Mouse (Mus musculus) retina, postnatal 1 day (tissue): ENCODE results near the gene Recql.
A peak's percentile ranks its signal among the peaks of the same experiment; 100 is the strongest.

Experiments used
- DNase-seq: peaks from one replicate; pipeline ENCODE4 v3.0.0-alpha.2; 2012

Recql gene

DNA sequence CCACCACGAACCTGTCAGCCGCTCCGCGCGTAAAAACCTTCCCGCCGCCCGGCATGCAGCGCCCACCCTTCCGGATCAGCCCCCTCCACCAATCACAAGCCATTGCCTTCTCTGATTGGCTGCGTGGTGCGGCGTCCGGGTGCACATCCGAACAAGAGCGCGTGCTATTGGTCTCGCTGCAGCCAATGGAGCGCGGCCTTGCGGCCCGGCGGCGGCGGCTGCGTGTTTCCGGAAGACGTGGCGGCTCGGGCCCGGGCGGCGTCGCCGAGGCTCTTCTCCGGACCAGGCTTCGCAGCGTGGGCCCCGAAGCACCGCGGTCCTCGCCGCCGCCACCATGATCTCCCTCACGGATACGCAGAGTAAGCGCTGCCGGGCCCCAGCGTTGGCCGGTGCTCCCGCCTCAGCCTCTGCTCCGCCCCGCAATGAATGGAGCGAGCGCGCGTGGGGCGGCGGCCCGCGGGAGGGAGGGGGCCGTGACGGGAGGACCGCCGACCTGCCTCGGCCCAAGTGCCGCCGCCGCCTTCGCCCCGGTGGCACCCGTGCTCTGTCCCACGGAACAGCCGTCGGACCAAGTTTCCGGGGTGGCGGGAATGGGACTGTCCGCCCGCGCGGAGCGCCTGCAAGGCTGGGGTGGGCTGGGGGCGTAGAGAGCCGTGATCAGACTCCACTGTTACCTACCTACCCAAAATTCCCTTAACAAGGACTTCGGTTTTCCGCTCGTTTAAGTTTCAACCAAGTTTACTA lies at the start of gene Recql, which contains the start of gene Golt1b:
TSS of gene Recql (minus strand) at position 77 of the 744 bp plus-strand sequence.
TSS of gene Golt1b (plus strand) at position 211 of the 744 bp plus-strand sequence.
- peak; percentile 99 for DNase-seq

DNA sequence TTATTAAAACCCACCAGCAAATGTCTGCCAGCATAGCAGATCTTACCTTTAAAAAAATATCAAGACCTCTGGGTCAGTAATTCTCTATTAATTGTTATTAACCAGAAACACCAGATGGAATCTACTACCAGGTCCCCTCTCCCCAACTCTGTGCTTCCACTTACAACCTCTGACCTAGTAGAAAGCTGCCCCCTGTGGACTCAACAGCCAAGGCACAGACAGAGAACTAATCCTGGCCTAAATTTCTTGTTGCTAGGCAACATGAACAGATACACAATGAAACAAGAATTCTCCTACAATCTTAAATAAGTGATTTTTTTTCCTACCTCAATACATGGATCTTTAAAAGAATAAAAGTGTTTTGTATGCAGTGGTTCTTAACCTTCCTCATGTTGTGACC lies 42.2 kb upstream of the Recql start:
- DNase-seq: peak; percentile 61

DNA sequence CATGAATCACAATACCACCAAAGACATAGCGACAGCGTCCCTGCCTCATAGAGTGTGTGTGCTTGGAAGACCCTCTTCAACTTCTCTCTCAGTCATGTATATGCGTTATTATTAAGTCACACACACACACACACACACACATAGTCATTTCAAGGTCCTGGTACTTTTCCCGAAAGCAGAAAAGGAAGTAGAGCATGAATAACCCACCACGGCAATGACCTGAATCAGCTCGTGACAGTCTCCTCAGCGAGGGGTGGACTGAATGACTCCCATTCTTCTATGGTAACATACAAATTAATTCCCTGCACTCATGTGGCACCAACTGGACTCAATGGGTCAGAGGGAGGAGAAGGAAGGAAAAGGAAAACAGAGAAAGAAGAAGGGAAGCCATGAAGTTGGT lies 38.1 kb upstream of the Recql start:
- peak; percentile 86 for DNase-seq

DNA sequence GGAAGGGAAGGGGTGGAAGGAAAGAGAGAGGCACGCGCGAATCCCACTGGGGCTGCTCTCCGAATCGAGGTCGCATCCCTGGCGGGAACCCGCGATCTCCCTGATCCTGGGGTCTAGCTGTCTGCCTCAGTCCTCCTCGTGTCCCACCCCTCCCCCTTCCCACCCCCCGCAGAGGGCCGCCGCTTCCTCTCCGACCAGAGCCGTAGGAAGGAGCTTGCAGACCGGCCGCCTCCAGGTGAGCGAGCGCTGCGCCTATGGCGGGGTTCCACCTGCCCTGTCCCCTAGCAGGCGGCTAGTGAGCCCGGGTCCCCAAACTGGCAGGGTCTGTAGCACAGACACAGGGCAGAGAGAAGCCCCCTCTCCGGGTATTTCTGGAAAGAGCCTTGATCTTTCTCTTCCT lies 27.7 kb upstream of the Recql start:
- DNase-seq: peak; percentile 37

DNA sequence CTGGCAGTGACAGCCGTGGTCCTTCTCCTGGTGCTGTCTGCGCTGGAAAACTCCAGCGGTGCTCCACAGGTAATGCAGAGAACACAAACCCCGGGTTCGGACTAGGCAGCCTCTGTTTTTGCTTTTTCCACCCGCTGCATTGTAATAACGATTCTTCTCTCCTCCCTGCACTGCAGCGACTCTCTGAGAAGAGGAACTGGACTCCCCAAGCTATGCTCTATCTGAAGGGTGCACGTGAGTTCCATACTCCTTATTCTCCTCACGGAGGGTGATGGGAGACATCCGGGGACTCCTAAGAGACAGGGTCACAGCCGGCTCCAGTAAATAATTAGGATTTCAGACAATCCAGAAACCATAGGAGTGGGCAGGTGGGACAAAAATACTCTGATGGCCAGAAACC lies 27.0 kb upstream of the Recql start:
- peak; percentile 8 for DNase-seq

DNA sequence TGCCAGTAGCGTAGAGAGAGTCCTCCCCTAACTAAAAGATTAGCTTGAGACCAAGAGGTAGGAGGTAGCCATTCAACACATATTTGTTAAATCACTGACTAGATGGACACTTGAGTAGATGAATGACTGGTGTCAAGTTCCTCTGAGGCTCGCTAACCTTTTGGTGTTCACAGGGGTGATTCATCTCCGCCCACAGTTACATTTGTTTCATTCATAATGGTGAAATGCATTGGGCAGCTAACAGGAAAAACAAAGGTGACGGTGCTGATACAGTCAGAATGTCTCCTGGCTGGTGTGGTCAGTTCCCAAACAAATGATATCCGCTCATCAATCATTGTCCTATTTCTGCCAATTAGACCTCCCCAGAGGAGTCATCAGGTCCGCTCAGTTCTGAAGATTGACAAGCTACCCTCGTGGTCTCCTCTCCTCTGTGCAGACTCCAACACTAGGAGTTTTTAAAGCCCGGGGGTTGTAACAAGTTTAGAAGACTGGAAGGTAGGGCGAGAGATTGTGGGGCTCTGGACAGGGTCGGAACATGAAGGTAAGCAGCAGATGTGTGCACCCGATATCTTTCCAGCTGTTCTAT lies 26.1 kb upstream of the Recql start, which contains the start of gene Spx:
TSS of gene Spx (plus strand) at position 536 of the 586 bp plus-strand sequence.
- DNase-seq: no peak

DNA sequence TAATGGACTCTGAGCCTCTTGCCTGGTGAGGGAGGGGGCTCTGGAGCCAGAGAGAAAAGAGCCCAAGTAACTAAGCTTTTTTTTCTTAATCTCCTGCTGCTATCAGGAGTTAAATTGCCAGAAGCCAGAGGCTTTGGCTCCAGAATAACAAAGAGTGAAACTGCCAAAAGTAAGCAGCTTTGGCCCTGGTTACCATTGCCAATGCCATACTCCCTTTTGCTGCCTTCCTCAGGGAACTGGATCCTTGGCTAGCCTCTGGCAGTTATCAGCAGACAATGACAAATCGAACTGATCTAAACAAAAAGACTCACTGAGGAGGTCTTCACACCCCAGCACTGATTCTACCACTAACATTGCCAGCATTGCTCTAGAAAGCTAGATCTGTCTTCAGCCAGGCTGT lies 24.3 kb upstream of the Recql start:
- no peak for DNase-seq

DNA sequence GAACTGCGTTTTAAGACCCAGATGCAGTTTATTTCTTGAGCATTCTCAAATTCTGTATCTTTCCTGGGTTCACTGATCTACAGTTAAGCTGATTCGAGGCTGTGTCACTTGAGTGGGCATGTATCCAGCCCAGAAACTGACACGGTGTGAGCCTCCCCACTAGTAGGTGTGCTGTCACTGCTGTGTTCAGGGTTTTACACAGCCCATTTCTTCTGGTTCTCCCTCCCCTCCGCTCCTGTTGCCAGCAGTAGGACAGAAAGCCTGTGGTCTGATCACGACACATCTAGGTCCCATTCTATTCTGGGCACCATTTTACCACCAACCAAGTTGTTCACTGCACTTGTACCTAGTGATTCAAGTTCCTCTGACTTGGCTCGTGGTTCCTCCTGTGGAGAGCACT lies 8.9 kb upstream of the Recql start:
- no peak for DNase-seq

DNA sequence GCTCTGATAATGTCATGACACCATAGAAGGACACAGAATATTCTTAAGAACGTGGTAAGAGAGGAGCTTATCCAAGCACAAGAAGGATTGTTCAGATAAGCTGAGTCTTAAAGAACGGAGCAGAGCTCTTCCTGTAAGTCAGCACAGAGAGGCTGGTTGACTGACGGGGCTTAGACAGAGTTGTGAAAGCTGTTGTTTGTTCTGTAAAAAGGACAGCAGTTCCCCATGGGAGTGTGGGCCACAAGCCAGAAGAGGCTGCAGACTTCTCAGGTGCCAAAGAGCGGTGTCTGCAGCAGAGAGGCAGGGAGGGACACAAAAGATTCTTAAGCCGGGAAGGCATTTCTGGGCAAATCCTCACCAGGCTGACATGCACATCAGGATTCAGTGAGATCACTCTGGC lies 7.8 kb upstream of the Recql start:
- DNase-seq: no peak

DNA sequence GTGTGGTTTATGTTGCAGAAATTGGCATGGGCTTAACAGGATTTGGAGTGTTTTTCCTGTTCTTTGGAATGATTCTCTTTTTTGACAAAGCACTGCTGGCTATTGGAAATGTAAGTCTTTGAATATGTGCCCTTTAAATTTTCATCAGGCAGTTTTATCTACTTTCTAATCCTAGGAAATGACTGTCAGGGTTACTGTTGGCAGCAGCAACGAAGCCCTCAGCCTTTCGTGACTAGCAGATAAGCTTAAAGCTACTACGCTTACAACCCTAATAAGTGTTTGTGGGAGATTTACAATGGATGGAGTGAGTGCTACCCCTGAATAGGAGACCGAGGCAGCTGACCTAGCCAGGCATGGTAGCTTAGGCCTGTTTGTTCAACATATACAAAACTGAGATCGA lies 5.4 kb upstream of the Recql start:
- no peak for DNase-seq

DNA sequence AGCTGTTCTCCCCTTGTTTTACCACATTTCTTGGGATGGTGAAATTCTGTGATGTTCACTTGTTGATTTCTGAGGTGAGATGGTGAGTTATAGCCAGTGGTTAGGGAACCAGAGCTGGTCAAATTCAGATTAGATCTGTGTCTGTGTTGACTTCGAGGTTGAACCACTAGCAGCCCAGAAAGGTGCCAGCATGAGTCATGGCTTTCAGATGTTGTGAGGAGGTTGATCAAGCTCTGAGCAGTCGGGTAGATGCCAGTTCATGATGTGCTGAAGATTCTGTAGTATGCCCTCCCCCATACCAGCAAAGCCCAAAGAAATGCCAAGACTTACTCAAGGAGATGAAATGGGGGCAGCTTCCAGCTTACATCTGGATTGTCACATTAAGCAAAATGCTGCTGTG lies 2.2 kb upstream of the Recql start:
- no peak for DNase-seq

DNA sequence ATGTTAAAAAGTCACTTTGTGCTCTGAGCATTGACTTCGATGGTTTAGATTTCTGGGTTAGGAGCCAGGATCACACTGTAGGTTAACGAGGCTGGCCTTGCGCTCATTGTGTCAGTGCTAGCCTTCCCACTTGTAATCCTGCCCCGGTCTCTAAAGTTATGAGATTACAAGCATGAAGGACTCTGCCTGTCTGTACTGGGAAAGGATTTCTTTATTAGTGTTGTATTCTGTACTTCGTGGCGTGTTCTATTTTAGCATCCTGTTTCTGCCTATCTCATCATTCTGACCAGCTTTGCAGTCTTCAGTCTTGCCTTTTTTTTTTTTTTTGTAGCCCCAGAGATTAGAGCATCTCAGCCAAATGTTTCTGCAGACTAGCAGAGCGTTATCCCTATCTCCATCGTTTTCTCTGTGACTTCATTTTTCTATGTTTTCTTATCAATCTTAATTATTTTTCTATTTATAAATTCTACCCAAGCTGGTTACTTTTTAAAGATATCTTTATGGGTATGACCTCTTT lies 926 bp upstream of the Recql start:
- no peak for DNase-seq

DNA sequence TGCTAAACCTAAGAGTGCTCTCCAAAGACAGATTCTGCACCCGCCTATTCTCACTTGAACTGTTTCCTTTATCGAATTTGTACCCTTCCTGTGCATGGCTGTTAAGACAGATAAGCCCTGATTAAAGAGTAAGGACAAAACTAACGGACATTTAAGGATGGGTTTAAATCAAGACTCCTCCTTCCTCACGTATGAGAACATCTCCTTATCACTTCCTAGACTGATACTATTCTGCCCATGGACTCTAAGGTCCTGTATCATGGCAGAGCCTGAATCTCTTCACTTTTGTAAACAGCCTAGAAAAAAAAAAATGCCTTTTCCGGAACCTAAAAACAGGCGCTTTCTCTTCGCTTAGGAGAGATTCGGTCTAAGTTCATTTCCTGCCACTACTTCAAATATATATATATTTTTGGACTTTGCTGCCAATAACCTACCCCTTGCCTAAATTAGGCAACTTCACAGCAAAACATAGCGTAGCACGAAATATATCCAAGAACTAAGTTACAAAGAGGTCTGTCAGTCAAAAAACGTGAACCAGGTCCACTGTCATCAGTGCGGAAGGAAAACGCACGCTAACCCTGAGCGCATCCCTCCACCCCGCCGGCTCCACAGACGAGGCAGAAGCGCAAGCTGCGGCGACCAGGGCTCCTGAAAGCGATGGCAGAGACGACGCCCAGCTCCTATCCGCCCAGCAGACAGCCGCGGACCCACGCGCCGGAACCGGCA lies 439 bp downstream of the Recql start:
- DNase-seq: peak; percentile 3

DNA sequence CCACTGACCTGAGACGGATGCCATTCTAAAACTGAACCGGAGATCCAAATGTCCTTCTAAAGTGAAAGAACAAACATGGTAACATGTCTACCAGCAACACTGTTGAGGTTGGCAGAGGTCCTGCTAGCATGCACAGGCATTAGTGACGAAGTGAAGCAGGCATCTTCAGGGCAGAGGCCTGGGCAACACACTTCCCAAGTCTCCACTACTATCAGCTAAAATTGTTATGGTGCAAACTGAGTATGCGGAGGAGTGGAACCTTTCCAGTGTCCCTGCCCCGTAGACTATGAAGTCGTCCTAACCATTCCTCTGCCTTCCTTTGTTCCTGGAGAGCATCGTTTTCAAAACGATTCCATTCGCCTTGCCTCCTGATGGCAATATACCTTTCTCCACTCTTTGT lies 2.4 kb downstream of the Recql start:
- DNase-seq: no peak

DNA sequence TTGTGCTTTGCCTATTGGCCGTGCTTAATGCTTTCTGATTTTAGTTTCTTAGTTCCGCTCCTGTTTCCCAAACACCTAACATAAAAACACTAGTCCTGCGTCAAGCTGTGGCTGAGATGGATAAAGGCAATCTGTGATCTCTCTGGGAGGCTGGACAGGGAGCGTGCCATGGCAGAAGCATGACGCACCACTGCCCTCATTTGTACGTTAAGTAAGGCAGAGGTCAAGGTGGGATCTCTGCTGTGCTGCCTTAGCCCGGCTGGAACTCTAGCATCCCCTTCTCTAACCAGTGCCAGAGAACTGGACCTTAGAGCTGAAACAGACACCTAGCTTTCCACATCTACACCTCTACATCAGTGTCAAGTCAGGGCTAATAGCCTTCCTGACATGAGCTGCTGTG lies 5.3 kb downstream of the Recql start:
- DNase-seq: no peak

DNA sequence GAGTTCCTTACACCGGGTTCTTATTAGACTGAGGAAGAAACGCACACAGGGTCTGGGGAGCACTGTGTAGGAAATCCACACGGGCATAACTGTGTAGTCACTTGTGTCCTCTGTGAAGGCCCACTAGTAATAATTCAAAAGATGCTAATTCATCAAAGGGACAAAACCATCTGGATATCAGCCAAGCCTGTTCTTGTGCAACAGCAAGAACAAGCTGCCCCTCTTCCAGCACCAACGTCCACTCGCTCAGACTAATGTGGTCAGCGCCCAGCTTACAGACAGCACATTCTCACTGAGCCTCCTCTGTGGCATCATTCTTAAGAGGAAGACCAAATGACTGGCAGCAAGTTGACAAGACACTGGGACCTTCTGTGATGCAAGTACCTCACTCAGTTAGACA lies 6.9 kb downstream of the Recql start:
- DNase-seq: no peak

DNA sequence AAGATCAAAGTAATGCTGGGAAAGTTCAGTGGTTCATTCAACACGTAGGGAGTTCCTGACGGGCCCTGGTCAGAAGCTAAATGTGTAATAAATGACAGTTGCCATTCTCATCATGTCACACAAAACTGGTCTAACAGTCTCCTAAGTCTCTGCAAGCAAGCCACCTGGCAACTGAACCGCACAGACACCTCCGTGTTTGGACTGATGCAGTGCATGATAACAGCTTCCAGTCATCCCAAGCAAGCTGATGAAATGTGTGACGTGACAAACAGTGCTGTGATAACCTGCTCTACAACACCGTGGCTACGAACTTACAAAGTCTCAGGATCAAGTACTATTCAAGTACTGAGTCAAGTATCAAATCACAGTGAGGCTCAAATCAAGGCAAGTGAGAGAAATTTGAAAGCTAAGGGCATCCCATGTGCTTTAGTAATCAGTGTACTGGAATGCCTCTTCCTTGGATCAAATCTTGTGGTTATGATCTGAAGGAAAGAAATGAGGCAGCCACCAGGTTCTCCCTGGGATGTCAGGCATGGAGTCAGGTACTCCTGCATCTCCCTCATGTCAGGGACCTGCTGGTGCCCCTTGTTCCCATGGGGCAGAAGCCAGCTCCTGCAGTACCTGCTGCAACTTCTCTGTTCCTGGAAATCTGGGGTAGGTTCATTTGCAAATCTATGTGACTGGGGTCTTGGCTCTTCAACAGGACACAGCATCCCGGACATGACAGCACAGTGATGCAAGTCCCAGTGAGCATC lies 8.1 kb downstream of the Recql start:
- DNase-seq: no peak

DNA sequence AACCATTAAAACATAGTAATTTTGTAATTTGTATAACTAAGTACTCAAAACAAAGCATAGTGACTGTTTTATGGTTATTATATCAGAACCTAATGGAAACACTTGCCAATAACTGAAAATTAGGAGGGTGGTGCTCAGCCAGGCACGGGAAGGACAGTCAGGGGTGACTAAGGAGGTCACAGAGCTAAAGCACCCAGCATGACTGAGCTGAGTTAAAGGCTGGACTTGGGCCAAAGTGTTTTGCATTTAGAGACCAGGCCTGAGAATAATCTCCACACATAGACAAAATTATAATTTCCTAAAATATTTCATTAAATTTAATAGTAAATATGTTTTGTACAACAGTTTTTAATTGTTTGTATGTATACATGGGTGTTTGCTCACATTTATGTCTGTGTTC lies 9.8 kb downstream of the Recql start:
- DNase-seq: no peak

DNA sequence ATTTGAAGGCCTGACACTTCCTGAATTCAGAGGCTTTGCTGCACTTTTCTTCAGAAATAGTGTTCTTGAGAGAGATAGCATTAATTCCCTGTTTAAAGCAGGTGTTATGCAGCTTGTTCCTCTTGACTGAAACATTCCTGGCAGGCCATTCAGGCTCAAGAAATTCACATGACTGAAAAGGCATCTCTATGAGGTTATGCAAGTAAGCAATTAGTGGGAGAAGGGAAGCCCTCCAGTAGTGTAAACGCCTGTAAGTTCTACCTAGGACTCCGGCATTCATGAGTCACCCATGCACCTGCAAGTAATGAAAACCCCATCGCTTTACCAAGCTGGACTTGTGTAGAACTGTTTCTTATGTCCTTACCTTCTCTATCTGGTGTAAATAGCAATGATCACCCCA lies 17.3 kb downstream of the Recql start:
- DNase-seq: no peak

DNA sequence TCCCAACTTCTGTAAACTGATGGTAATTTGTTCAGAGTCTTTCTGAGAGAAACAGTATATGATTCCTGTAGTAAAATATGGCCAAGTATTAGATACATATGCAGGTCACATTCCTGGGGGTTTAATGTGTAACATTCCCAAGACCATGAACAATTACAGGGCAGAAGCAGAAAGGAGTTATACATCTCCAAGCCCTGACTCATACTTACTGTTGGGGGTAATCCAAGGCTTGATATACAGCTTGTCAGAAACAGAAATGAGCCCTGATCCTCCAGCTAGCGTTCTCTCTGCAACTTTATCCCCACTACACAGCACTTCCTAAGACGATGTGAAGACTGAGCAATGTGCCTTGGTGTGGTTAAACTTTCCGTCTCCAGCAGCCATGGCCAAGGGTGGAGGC lies 19.3 kb downstream of the Recql start:
- DNase-seq: no peak

DNA sequence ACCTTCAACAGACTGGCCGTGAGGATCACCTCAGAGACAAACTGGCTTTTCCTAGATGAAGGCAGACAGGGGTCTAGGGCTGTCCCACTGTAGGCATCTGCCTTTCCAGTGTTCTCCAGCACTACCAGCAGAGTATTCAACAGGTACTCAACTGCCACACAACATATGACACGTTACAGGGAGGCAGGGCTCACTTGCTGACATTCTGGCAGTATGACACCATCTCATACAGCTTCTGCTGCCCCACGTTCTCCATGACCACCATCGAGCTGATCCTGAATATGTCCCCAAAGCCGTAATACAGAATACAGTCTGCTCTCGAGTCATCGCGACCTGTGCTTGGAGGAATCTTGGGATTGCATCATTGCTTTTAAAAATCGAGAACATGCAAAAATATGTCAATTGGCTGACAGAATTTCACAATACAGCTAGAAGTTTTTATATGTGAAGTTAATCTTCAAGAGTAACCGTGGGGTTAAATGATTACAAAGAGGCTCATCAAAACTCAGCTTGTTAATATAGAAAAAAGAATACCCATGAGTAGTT lies 20.3 kb downstream of the Recql start:
- no peak for DNase-seq

DNA sequence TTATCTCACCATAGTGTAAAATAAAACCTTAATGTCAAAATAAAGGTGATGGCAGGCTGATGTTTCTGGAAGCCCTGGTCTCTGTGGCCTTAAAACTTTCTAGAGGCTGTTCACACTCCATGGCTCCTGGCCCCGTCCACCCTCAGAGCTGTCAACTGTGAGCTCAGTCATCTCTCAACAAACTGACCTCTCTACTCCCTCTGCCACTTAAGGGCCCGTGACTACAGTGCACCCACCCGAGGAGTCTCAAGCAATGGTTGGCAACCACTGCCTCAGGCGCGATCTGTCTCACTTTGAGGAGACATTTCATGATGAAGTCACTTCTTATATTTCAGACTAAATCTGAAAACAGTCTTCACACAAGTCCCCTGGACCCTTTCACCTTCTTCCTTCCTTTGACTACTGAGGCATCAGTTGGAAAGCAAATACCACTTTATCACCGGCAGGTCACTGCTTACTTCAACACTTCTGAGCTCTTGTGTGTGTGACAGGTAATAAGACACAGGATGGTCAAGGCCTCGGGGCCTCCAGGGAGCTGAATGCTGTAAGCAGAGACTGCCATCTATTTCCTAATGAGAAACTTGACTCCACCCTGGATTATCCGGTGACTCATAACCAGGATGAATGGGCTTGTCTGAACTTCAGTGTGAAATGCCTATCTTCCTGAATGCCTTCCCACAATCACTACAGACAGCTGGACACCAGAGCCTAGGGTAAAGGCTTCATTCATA lies 21.0 kb downstream of the Recql start:
- DNase-seq: no peak
